Mouse (Mus musculus): ENCODE results near the gene Lactbl1. TPM values are rescaled to one million over a fixed set of nuclear protein-coding genes. Genes with fewer than 3 reads are reported as not detected.

The Lactbl1 gene
- polyA plus RNA-seq, 1 experiment from 2014 or later, result not detected

DNA sequence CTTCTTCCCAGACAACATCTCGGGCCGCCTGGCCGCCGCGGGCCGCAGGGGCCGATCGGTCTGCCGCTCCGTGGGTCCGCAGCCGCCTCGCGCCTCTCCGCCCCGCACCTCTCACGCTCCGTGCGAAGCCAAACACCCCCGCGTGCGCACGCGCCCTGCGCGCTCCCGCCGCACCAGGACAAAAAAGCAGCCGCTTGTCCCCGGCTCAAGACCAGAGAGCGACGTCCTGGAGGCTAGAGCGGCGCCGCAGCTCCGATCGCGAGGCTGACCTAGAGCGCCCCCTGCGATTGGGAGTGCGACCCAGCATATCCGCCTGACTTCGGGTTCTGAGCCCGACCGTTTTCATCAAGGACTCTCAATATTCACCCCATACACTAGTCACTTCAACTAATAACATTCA is 19.9 kb upstream of the Lactbl1 start, which contains the start of gene Kdm1a:
Gene Kdm1a (minus strand): TSS at position 156 of the 400 bp plus-strand sequence.
- peak; percentile 85 for ATAC-seq
- H3K9me3 ChIP-seq (replicated peaks), result no peaks in the 10 kb centered on the region
- H3K27me3 ChIP-seq (replicated peaks), result no peaks in the 10 kb centered on the region
- H3K36me3 ChIP-seq, result no peaks in the 10 kb centered on the region
- peak within 1 kb of the TSS; percentile 78 for H3K4me2 ChIP-seq
- peak within 1 kb of the TSS; percentile 91 for H3K27ac ChIP-seq
- peak within 1 kb of the TSS; percentile 98 for H3K4me3 ChIP-seq
- H3K9ac ChIP-seq, result peak within 1 kb of the TSS; percentile 99
- H3K4me1 ChIP-seq, result peaks cover 29% of the 10 kb centered on the region
- under 1% methylated on average over 44 of the region's 45 CpGs for WGBS (ENCODE audit: insufficient replicate concordance)

DNA sequence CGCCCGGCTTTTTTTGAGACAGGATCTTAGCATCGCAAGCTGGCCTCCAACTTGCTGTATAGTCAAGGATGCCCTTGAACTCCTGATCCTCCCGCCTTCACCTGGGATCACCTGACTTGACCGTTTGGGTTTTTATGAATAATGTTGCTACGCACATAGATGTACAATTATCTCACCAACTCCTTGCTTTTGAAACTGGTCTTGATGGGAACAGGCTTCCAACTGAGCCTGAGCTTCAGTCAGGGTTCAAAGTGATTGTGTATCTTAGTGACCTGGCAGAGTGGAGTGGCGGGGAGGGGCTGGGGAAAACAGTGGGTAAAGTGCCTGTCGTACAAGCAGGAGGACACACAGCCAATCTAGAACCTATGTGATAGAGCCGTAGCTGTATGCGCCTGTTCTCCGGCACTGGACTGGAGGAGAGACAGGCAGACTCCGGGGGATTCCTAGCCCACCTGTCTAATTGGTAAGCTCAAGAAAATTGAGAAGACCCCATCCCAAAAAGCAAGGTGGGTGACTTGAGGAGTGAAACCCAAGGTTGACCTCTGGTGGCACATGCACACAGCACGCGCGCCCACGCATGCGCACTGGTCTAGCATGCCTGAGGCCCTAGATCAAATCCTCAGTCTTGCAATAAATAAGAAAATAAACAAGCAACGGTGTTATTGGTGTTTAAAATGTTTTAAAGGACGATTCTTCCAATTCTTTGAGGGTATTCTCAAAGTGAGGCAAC is 16.5 kb upstream of the Lactbl1 start:
- H3K9me3 ChIP-seq (replicated peaks), result no peaks in the 10 kb centered on the region
- H3K36me3 ChIP-seq, result no peaks in the 10 kb centered on the region
- H3K4me2 ChIP-seq, result no peak overlapping the region
- no peaks in the 10 kb centered on the region for H3K27me3 ChIP-seq (replicated peaks)
- no peak overlapping the region for H3K4me3 ChIP-seq
- ATAC-seq, result no peak
- H3K4me1 ChIP-seq, result peaks cover 11% of the 10 kb centered on the region
- H3K9ac ChIP-seq, result no peak overlapping the region
- 81% methylated on average over 19 of the region's 19 CpGs for WGBS (ENCODE audit: insufficient replicate concordance)
- no peak overlapping the region for H3K27ac ChIP-seq

- no peaks in the 10 kb centered on the region for H3K36me3 ChIP-seq
- H3K9ac ChIP-seq, result no peak within 1 kb of the TSS
- no peaks in the 10 kb centered on the region for H3K9me3 ChIP-seq (replicated peaks)
- H3K27me3 ChIP-seq (replicated peaks), result no peaks in the 10 kb centered on the region
- ATAC-seq, result no peak
- no peaks in the 10 kb centered on the region for H3K4me1 ChIP-seq
- 49% methylated on average over 4 of the region's 4 CpGs for WGBS (ENCODE audit: insufficient replicate concordance)
- H3K4me2 ChIP-seq, result no peak within 1 kb of the TSS
- H3K4me3 ChIP-seq, result no peak within 1 kb of the TSS
- no peak within 1 kb of the TSS for H3K27ac ChIP-seq
Observed at GRCm38 (mm10) chr4:136610387-136610856, 12.0 kb upstream of the Lactbl1 start, which contains the start of gene Tex46. Gene Tex46 (plus strand): TSS chr4:136610437.

GRCm38 (mm10) chr4:136613657-136614056 is 8.8 kb upstream of the Lactbl1 start:
- ATAC-seq, result no peak
- H3K9ac ChIP-seq, result no peak overlapping the region
- WGBS (ENCODE audit: insufficient replicate concordance), result 56% methylated on average over 7 of the region's 7 CpGs
- H3K4me2 ChIP-seq, result no peak overlapping the region
- H3K9me3 ChIP-seq (replicated peaks), result no peaks in the 10 kb centered on the region
- no peak overlapping the region for H3K4me3 ChIP-seq
- no peak overlapping the region for H3K27ac ChIP-seq
- no peaks in the 10 kb centered on the region for H3K36me3 ChIP-seq
- H3K4me1 ChIP-seq, result no peaks in the 10 kb centered on the region
- no peaks in the 10 kb centered on the region for H3K27me3 ChIP-seq (replicated peaks)

DNA sequence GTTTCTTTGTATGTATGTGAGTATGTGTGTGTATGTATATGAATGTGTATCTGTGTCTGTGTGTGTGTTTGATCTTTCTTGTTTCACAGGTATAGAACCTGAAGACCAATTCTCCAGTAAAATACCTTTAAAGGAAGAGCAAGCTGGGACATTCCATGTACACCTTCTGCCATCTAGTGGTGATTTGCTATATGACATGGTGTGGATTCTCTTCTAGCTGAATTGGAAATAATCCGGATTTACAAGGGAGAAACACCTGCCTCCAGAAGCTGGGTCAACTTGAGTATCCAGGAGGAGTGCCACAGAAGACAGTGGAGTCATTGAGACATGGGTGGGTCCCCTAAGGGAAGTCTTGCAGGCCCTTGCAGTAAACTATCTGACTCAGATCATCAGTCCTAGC is 1.1 kb upstream of the Lactbl1 start:
- H3K27ac ChIP-seq, result no peak overlapping the region
- H3K27me3 ChIP-seq (replicated peaks), result no peaks in the 10 kb centered on the region
- no peak overlapping the region for H3K4me3 ChIP-seq
- no peaks in the 10 kb centered on the region for H3K9me3 ChIP-seq (replicated peaks)
- WGBS (ENCODE audit: insufficient replicate concordance), result 4% methylated on average over 1 of the region's 1 CpGs
- no peak for ATAC-seq
- H3K36me3 ChIP-seq, result no peaks in the 10 kb centered on the region
- no peak overlapping the region for H3K4me2 ChIP-seq
- H3K9ac ChIP-seq, result no peak overlapping the region
- H3K4me1 ChIP-seq, result no peaks in the 10 kb centered on the region

DNA sequence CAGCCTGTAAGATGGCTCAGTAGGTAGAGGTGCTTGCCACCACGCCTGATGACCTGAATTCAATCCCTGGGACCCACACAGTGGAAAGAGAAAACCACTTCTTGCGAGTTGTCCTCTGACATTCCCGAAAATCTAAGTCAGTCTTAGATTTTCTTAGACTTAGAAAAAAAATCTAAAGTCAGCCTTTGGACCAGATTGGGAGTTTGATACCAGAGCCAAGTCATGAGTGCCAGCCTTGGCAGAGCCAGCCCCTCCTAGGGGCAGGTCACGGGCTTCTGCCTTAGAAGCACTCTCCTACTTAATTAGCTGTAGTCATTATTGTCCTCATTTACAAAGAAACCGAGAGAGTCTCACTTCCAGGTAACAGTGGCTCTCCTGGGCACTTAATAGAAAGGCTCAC is 465 bp upstream of the Lactbl1 start:
- 47% methylated on average over 5 of the region's 5 CpGs for WGBS (ENCODE audit: insufficient replicate concordance)
- no peaks in the 10 kb centered on the region for H3K9me3 ChIP-seq (replicated peaks)
- H3K9ac ChIP-seq, result no peak overlapping the region
- H3K4me1 ChIP-seq, result 0 out of 2 replicates have a peak, but pooled peaks cover 5% of the 10 kb centered on the region
- no peaks in the 10 kb centered on the region for H3K36me3 ChIP-seq
- no peaks in the 10 kb centered on the region for H3K27me3 ChIP-seq (replicated peaks)
- no peak for ATAC-seq
- no peak overlapping the region for H3K27ac ChIP-seq
- H3K4me3 ChIP-seq, result no peak overlapping the region
- no peak overlapping the region for H3K4me2 ChIP-seq

- Histone ChIP-seq H3K4me3 (no peak overlapping the region), H3K9me3 (replicated peaks) (no peaks in the 10 kb centered on the region), H3K4me1 (0 out of 2 replicates have a peak, but pooled peaks cover 5% of the 10 kb centered on the region), H3K27me3 (replicated peaks) (no peaks in the 10 kb centered on the region), H3K36me3 (no peaks in the 10 kb centered on the region), H3K27ac (no peak overlapping the region), H3K9ac (no peak overlapping the region), H3K4me2 (no peak overlapping the region)
- WGBS (ENCODE audit: insufficient replicate concordance), result 28% methylated on average over 6 of the region's 6 CpGs
- no peak for ATAC-seq
Observed at GRCm38 (mm10) chr4:136626590-136626989, 4.2 kb downstream of the Lactbl1 start.

- Histone ChIP-seq H3K4me2 (no peak overlapping the region), H3K9me3 (replicated peaks) (no peaks in the 10 kb centered on the region), H3K4me1 (0 out of 2 replicates have a peak, but pooled peaks cover 5% of the 10 kb centered on the region), H3K27me3 (replicated peaks) (peaks cover 11% of the 10 kb centered on the region), H3K4me3 (no peak overlapping the region), H3K36me3 (no peaks in the 10 kb centered on the region), H3K9ac (no peak overlapping the region), H3K27ac (no peak overlapping the region)
- 76% methylated on average over 11 of the region's 11 CpGs for WGBS (ENCODE audit: insufficient replicate concordance)
- ATAC-seq, result no peak
Observed at GRCm38 (mm10) chr4:136631237-136631994, 9.0 kb downstream of the Lactbl1 start.

GRCm38 (mm10) chr4:136635995-136636394 is 13.6 kb downstream of the Lactbl1 start:
- no peak for ATAC-seq
- H3K36me3 ChIP-seq, result no peaks in the 10 kb centered on the region
- H3K4me3 ChIP-seq, result no peak overlapping the region
- H3K4me2 ChIP-seq, result no peak overlapping the region
- peaks cover 24% of the 10 kb centered on the region for H3K4me1 ChIP-seq
- H3K27ac ChIP-seq, result no peak overlapping the region
- H3K9me3 ChIP-seq (replicated peaks), result no peaks in the 10 kb centered on the region
- H3K27me3 ChIP-seq (replicated peaks), result peaks cover 52% of the 10 kb centered on the region
- no peak overlapping the region for H3K9ac ChIP-seq

GRCm38 (mm10) chr4:136636511-136636910 is 14.1 kb downstream of the Lactbl1 start:
- Histone ChIP-seq H3K4me3 (no peak overlapping the region), H3K36me3 (no peaks in the 10 kb centered on the region), H3K4me1 (peaks cover 24% of the 10 kb centered on the region), H3K9me3 (replicated peaks) (no peaks in the 10 kb centered on the region), H3K4me2 (no peak overlapping the region), H3K27me3 (replicated peaks) (peaks cover 53% of the 10 kb centered on the region), H3K27ac (no peak overlapping the region), H3K9ac (no peak overlapping the region)
- ATAC-seq, result no peak
- WGBS (ENCODE audit: insufficient replicate concordance), result 41% methylated on average over 5 of the region's 5 CpGs

DNA sequence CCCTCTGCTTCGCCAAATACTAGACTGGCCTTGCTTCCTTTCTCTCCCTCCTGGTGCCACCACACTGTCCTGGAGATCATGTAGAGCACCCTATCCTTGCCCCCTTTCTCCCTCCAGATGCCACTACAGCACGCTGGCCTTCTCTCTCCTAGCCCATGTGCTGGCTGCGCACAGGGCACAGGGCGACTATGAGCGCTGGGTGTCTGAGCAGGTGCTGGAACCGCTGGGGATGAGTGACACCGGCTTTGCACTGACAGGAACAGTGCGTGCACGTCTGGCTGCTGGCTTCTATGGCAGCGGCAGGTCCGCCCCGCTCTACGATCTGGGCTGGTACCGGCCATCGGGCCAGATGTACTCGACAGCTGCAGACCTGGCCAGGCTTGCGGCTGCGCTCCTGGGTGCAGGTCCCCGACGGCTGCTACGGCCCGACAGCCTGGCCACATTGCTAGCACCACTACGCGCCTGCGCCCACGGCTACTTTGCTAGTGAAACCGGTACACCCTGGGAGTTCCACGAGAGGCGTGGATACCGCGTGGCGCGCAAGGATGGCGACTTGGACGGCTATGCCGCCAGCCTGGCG is 14.7 kb downstream of the Lactbl1 start:
- ATAC-seq, result no peak

More for the DNA sequence above, 14.7 kb downstream of the Lactbl1 start:
- H3K9ac ChIP-seq, result no peak overlapping the region
- peak overlapping the region; percentile 70 for H3K4me2 ChIP-seq
- H3K9me3 ChIP-seq (replicated peaks), result no peaks in the 10 kb centered on the region
- no peak overlapping the region for H3K27ac ChIP-seq
- peak overlapping the region; percentile 46 for H3K4me3 ChIP-seq
- H3K36me3 ChIP-seq, result no peaks in the 10 kb centered on the region
- peaks cover 53% of the 10 kb centered on the region for H3K27me3 ChIP-seq (replicated peaks)
- peaks cover 24% of the 10 kb centered on the region for H3K4me1 ChIP-seq
- 26% methylated on average over 37 of the region's 37 CpGs for WGBS (ENCODE audit: insufficient replicate concordance)

All from liver, embryonic 12.5 days (tissue).